Mouse (Mus musculus): Measurements from ENCODE around the gene Ppp4r2. TPM values are rescaled to one million over a fixed set of nuclear protein-coding genes. Genes with fewer than 3 reads are reported as not detected.

The Ppp4r2 gene
- polyA plus RNA-seq, 1 experiment from 2014 or later: 32.9 TPM

GRCm38 (mm10) chr6:100800497-100800955 is 32.9 kb upstream of the Ppp4r2 start:
- H3K4me2 ChIP-seq (replicated peaks; ENCODE audit: low read depth, low read length): no peak overlapping the region
- no peaks in the 10 kb centered on the region for H3K27me3 ChIP-seq (ENCODE audit: control insufficient read depth, insufficient read depth, low read length)
- no peak overlapping the region for H3K9ac ChIP-seq (replicated peaks; ENCODE audit: low read depth, low read length)
- 0 out of 2 replicates have a peak, but pooled peaks cover 3% of the 10 kb centered on the region for H3K4me1 ChIP-seq (ENCODE audit: control insufficient read depth, insufficient read depth, low read length)
- 55% methylated on average over 10 of the region's 10 CpGs for WGBS
- no peak overlapping the region for H3K4me3 ChIP-seq (ENCODE audit: low read depth, low read length)
- H3K36me3 ChIP-seq (ENCODE audit: control insufficient read depth, insufficient read depth, low read length): no peaks in the 10 kb centered on the region
- ATAC-seq (ENCODE audit: insufficient number of reproducible peaks, insufficient read depth, low FRiP score, low read depth): no peak
- H3K9me3 ChIP-seq (ENCODE audit: control insufficient read depth, low read depth, low read length): no peaks in the 10 kb centered on the region
- H3K27ac ChIP-seq (ENCODE audit: low read length): no peak overlapping the region

GRCm38 (mm10) chr6:100802381-100803083 is 30.9 kb upstream of the Ppp4r2 start:
- no peak overlapping the region for H3K4me2 ChIP-seq (replicated peaks; ENCODE audit: low read depth, low read length)
- ATAC-seq (ENCODE audit: insufficient number of reproducible peaks, insufficient read depth, low FRiP score, low read depth): no peak
- H3K9me3 ChIP-seq (ENCODE audit: control insufficient read depth, low read depth, low read length): no peaks in the 10 kb centered on the region
- H3K27me3 ChIP-seq (ENCODE audit: control insufficient read depth, insufficient read depth, low read length): no peaks in the 10 kb centered on the region
- no peak overlapping the region for H3K27ac ChIP-seq (ENCODE audit: low read length)
- no peak overlapping the region for H3K4me3 ChIP-seq (ENCODE audit: low read depth, low read length)
- 44% methylated on average over 13 of the region's 13 CpGs for WGBS
- H3K36me3 ChIP-seq (ENCODE audit: control insufficient read depth, insufficient read depth, low read length): no peaks in the 10 kb centered on the region
- H3K4me1 ChIP-seq (ENCODE audit: control insufficient read depth, insufficient read depth, low read length): no peaks in the 10 kb centered on the region
- no peak overlapping the region for H3K9ac ChIP-seq (replicated peaks; ENCODE audit: low read depth, low read length)

GRCm38 (mm10) chr6:100803250-100803649 is 30.2 kb upstream of the Ppp4r2 start:
- ATAC-seq (ENCODE audit: insufficient number of reproducible peaks, insufficient read depth, low FRiP score, low read depth): no peak
- no peak overlapping the region for H3K4me3 ChIP-seq (ENCODE audit: low read depth, low read length)
- H3K4me2 ChIP-seq (replicated peaks; ENCODE audit: low read depth, low read length): no peak overlapping the region
- no peak overlapping the region for H3K9ac ChIP-seq (replicated peaks; ENCODE audit: low read depth, low read length)
- no peaks in the 10 kb centered on the region for H3K27me3 ChIP-seq (ENCODE audit: control insufficient read depth, insufficient read depth, low read length)
- no peaks in the 10 kb centered on the region for H3K36me3 ChIP-seq (ENCODE audit: control insufficient read depth, insufficient read depth, low read length)
- 75% methylated on average over 3 of the region's 3 CpGs for WGBS
- no peaks in the 10 kb centered on the region for H3K4me1 ChIP-seq (ENCODE audit: control insufficient read depth, insufficient read depth, low read length)
- H3K9me3 ChIP-seq (ENCODE audit: control insufficient read depth, low read depth, low read length): no peaks in the 10 kb centered on the region
- no peak overlapping the region for H3K27ac ChIP-seq (ENCODE audit: low read length)

GRCm38 (mm10) chr6:100807187-100807586 is 26.2 kb upstream of the Ppp4r2 start:
- H3K4me2 ChIP-seq (replicated peaks; ENCODE audit: low read depth, low read length): no peak overlapping the region
- ATAC-seq (ENCODE audit: insufficient number of reproducible peaks, insufficient read depth, low FRiP score, low read depth): no peak
- H3K27ac ChIP-seq (ENCODE audit: low read length): no peak overlapping the region
- H3K4me3 ChIP-seq (ENCODE audit: low read depth, low read length): no peak overlapping the region
- H3K27me3 ChIP-seq (ENCODE audit: control insufficient read depth, insufficient read depth, low read length): no peaks in the 10 kb centered on the region
- WGBS: 86% methylated on average over 9 of the region's 9 CpGs
- no peaks in the 10 kb centered on the region for H3K4me1 ChIP-seq (ENCODE audit: control insufficient read depth, insufficient read depth, low read length)
- no peaks in the 10 kb centered on the region for H3K9me3 ChIP-seq (ENCODE audit: control insufficient read depth, low read depth, low read length)
- H3K36me3 ChIP-seq (ENCODE audit: control insufficient read depth, insufficient read depth, low read length): no peaks in the 10 kb centered on the region
- no peak overlapping the region for H3K9ac ChIP-seq (replicated peaks; ENCODE audit: low read depth, low read length)

- WGBS: 24% methylated on average over 1 of the region's 1 CpGs
- Histone ChIP-seq H3K4me3 (ENCODE audit: low read depth, low read length) (no peak overlapping the region), H3K4me1 (ENCODE audit: control insufficient read depth, insufficient read depth, low read length) (no peaks in the 10 kb centered on the region), H3K36me3 (ENCODE audit: control insufficient read depth, insufficient read depth, low read length) (no peaks in the 10 kb centered on the region), H3K4me2 (replicated peaks; ENCODE audit: low read depth, low read length) (no peak overlapping the region), H3K27me3 (ENCODE audit: control insufficient read depth, insufficient read depth, low read length) (no peaks in the 10 kb centered on the region), H3K9me3 (ENCODE audit: control insufficient read depth, low read depth, low read length) (no peaks in the 10 kb centered on the region), H3K9ac (replicated peaks; ENCODE audit: low read depth, low read length) (no peak overlapping the region), H3K27ac (ENCODE audit: low read length) (no peak overlapping the region)
- no peak for ATAC-seq (ENCODE audit: insufficient number of reproducible peaks, insufficient read depth, low FRiP score, low read depth)
Observed at GRCm38 (mm10) chr6:100807746-100808145, 25.7 kb upstream of the Ppp4r2 start.

GRCm38 (mm10) chr6:100808221-100808778 is 25.1 kb upstream of the Ppp4r2 start:
- no peaks in the 10 kb centered on the region for H3K9me3 ChIP-seq (ENCODE audit: control insufficient read depth, low read depth, low read length)
- no peak overlapping the region for H3K9ac ChIP-seq (replicated peaks; ENCODE audit: low read depth, low read length)
- H3K4me3 ChIP-seq (ENCODE audit: low read depth, low read length): no peak overlapping the region
- no peak for ATAC-seq (ENCODE audit: insufficient number of reproducible peaks, insufficient read depth, low FRiP score, low read depth)
- H3K4me1 ChIP-seq (ENCODE audit: control insufficient read depth, insufficient read depth, low read length): no peaks in the 10 kb centered on the region
- no peaks in the 10 kb centered on the region for H3K36me3 ChIP-seq (ENCODE audit: control insufficient read depth, insufficient read depth, low read length)
- no peak overlapping the region for H3K4me2 ChIP-seq (replicated peaks; ENCODE audit: low read depth, low read length)
- H3K27me3 ChIP-seq (ENCODE audit: control insufficient read depth, insufficient read depth, low read length): no peaks in the 10 kb centered on the region
- 88% methylated on average over 6 of the region's 6 CpGs for WGBS
- no peak overlapping the region for H3K27ac ChIP-seq (ENCODE audit: low read length)

- H3K4me3 ChIP-seq (ENCODE audit: low read depth, low read length): no peak overlapping the region
- WGBS: 88% methylated on average over 4 of the region's 4 CpGs
- H3K27me3 ChIP-seq (ENCODE audit: control insufficient read depth, insufficient read depth, low read length): no peaks in the 10 kb centered on the region
- no peaks in the 10 kb centered on the region for H3K36me3 ChIP-seq (ENCODE audit: control insufficient read depth, insufficient read depth, low read length)
- no peak overlapping the region for H3K27ac ChIP-seq (ENCODE audit: low read length)
- H3K4me1 ChIP-seq (ENCODE audit: control insufficient read depth, insufficient read depth, low read length): no peaks in the 10 kb centered on the region
- H3K9me3 ChIP-seq (ENCODE audit: control insufficient read depth, low read depth, low read length): no peaks in the 10 kb centered on the region
- H3K4me2 ChIP-seq (replicated peaks; ENCODE audit: low read depth, low read length): no peak overlapping the region
- no peak overlapping the region for H3K9ac ChIP-seq (replicated peaks; ENCODE audit: low read depth, low read length)
- ATAC-seq (ENCODE audit: insufficient number of reproducible peaks, insufficient read depth, low FRiP score, low read depth): no peak
Observed at GRCm38 (mm10) chr6:100810117-100810516, 23.3 kb upstream of the Ppp4r2 start.

- no peaks in the 10 kb centered on the region for H3K4me1 ChIP-seq (ENCODE audit: control insufficient read depth, insufficient read depth, low read length)
- ATAC-seq (ENCODE audit: insufficient number of reproducible peaks, insufficient read depth, low FRiP score, low read depth): no peak
- no peak overlapping the region for H3K4me2 ChIP-seq (replicated peaks; ENCODE audit: low read depth, low read length)
- H3K4me3 ChIP-seq (ENCODE audit: low read depth, low read length): no peak overlapping the region
- no peaks in the 10 kb centered on the region for H3K9me3 ChIP-seq (ENCODE audit: control insufficient read depth, low read depth, low read length)
- no peak overlapping the region for H3K9ac ChIP-seq (replicated peaks; ENCODE audit: low read depth, low read length)
- no peaks in the 10 kb centered on the region for H3K36me3 ChIP-seq (ENCODE audit: control insufficient read depth, insufficient read depth, low read length)
- no peaks in the 10 kb centered on the region for H3K27me3 ChIP-seq (ENCODE audit: control insufficient read depth, insufficient read depth, low read length)
- 80% methylated on average over 3 of the region's 3 CpGs for WGBS
- no peak overlapping the region for H3K27ac ChIP-seq (ENCODE audit: low read length)
Observed at GRCm38 (mm10) chr6:100811731-100812130, 21.7 kb upstream of the Ppp4r2 start.

All from stomach, embryonic 14.5 days (tissue).